Mouse (Mus musculus): ENCODE measurements around the gene AY074887.

DNA sequence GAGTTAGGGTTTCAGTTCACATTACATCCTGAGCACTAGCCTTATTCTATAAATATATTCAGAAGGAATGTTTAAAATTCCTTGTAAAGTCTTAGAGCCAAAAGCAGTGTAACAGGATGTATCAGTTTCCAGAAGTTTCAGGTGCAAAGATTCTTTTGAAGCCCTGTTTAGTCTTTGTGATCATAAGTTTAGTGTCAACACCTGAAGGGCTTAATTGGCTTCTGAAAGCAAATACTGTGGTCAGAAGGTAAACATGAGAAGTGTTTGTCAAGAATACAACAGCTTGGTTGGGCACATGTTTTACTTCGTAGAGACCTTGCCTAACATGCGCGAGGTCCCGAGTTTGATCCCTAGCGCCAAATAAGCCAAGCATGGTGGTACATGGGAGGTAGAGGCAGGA lies 32.0 kb downstream of the AY074887 start:
- no peak for TF ChIP-seq CTCF (IDR thresholded peaks at IDR 0.05; ENCODE audit: insufficient read depth, low read depth, low read length)
- TF ChIP-seq POLR2A (IDR thresholded peaks at IDR 0.05; ENCODE audit: insufficient read depth, low read depth, low read length): no peak
